Mouse (Mus musculus) cerebellum, postnatal 14 days (tissue): ENCODE measurements around the gene Catsper4.
"Not testable (repeated sequence)": the region's sequence is repeated elsewhere in the genome, so short reads cannot be mapped to it uniquely, and the experiment has no call there.

ENCODE experiments used
- DNase-seq, 2 experiments: peaks; one replicate each; pipeline ENCODE4 v3.0.0; 2021; ENCODE audit warnings: mixed read lengths in 2 of 2

Gene Catsper4

DNA sequence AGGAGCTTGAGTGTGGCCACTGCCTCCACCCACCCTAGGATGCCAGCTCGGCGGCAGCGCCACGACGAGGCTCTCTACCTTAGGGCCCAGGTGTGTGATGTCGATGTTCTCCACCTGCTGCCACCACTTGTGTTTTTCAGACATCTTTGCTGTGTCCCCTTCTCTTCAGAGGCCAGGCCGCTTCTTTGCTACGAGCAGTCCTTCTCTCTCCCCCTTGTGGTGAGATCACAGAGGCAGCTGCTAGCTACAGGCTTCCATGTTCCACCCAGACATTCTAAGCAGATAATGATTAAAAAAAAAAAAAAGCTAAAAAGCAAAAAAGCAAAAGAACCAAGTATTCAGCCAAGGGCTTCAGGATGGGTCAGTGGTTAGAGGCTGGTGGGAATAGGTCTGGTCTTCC, at the start of gene Catsper4:
Catsper4 (minus strand) TSS at position 190 of the 400 bp plus-strand sequence.
- no peak for DNase-seq

DNA sequence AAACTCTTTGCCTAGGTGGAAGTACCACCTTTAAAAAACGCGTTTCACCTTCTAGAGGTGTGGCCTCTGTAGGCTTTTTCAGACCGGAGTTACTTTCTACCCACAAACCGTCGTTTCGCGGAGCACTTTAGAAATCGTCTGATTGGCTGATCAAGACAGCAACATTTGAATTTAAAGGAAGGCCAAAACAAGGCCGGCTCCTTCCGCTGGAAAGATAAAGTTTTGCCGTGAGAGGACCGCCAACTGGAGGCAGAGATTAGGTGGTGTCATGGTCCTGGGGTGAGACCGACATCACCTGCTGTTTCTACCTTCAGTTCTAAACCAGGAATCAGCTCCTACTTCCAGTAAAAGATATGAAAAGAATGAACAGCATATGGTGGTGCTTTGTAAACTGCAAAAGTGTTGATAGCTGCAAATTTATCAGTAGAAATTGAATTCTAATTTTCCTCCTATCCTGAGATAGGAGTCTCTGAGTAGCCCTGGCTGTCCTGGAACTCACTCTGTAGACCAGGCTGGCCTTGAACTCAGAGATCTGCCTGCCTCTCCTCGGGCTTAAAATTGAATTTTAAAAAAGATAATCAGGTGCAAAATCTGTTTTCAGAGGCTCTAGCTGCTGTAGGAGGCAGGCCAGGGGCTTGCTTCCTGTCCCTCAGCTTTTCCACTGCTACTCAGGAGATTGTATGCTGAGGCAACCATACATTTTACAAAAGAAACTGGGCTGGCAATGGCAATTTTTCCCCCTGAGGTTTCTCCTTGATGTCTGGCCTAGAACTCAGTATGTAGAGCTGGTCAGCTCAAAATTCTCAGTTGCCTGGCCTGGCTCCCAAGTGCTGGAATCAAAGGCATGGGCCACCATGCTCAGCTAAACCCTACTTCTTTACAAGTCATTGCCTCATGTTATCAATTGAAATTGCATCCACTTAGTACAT, 46.5 kb upstream of the Catsper4 start:
- DNase-seq: no peak

DNA sequence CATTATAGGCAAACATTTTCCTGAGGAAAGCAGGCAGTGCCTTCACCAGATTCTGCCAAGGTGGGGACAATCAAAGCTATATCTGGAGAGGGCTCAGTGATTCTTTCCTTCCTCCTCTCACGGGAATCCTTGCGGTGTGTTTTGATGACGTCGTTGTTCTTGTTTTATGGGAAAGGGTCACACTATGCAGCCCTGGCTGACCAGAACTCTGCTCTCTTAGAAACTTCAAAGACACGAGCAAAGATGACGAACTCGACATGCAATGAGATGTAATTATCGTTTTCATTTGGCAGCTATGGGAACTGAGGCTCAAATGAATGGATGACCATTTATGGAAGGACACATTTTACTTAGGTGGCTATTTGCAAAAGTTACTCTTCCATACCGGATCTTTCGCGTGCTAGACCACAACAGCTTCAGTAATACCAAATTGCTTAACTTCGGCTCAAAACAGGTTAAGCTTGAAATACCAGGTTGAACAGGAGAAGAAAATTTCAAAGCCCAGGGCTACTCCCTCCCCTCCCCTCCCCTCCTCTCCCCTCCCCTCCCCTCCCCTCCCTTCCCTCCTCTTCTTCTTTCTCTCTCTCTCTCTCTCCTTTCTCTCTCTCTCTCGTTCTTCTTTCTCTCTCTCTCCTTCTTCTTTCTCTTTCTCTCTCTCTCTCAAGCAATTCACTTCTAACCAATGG, 45.7 kb upstream of the Catsper4 start:
- no peak for DNase-seq

DNA sequence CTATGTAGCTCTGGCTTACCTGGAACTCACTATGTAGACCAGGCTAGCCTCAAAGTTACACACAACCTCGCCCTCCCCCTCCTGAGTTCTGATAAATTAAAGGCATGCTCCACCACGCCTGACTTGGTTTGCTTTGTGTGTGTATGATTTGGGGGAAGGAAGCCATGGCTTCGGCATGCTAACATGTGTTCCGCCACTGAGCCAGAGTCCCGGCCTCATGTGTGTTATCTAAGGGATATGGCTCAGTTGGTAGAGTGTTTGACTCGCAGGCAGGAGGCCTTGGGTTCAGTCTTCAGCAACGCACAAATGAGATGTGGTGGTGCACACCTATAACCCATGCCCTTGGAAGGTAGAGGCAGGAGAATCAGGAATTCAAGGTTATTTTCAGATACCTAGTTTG, 44.8 kb upstream of the Catsper4 start:
- DNase-seq: no peak

DNA sequence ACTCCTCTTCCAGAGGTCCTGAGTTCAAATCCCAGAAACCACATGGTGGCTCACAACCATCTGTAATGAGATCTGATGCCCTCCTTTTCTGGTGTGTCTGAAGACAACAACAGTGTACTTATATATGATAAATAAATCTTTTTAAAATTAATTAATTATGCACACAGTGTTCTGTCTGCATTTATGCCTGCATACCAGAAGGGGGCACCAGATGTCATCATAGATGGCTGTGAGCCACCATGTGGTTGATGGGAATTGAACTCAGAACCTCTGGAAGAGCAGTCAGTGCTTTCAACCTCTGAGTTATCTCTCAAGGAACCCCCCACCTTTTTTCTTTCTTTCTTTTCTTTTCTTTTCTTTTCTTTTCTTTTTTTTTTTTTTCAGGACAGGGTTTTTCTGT, 42.4 kb upstream of the Catsper4 start:
- DNase-seq: not testable (repeated sequence)

DNA sequence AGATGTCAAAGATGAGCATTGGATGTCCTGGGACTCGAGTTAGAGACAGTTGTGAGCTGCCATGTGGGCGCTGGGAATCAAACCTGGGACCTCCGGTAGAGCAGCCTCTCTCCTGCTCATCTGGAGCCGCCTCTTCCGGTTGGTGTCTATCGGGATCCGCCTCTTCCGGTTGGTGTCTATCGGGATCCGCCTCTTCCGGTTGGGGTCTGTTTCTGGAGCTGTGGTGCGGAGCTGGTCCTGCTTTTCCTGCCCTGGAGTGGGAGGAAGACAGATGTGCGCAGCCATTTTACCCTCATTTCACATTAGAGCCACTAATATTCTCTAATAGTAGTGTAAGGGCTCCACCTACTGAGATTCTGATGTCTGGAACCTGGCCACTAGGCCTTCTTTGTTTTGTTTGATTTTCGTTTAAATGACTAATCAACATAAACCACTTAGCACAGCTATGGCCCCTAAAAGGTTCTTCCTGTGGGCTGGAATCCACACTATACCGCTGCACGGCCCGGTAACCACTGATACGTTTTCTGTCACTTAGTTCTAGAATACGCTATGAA, 41.0 kb upstream of the Catsper4 start:
- DNase-seq: no peak

DNA sequence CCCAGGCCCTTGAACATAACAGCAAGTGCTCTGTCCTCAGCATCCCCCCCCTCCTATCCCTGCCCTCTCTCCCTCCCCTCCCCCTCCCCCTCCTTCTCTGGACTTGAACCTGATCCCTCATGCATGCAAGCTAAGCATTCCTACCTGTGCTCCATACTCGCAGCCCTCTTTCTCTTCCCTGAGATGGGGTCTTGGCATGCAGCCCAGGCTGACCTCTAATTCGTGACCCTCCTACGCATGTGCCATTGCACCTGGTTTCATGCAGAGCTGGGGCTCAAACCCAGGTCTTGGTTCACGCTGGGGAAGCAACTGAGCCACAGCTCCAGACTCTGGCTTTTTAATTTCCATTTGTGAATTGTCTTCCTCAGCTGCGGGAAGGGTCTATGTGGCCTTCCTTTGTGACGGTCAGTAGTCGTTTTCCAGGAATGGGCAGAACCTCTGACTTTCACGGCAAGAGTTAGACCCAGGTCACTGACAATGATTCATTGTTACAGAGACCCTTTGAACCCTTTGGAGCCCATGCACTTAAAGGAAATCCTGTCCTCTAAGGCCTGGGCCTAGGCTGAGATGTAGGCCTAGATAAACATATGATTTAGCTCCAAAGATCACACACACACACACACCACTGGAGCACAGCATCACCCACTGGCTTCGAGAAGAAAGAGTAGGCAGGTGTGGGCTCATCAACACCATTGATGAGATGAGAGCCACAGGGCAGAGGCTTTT, 38.8 kb upstream of the Catsper4 start:
- no peak for DNase-seq

DNA sequence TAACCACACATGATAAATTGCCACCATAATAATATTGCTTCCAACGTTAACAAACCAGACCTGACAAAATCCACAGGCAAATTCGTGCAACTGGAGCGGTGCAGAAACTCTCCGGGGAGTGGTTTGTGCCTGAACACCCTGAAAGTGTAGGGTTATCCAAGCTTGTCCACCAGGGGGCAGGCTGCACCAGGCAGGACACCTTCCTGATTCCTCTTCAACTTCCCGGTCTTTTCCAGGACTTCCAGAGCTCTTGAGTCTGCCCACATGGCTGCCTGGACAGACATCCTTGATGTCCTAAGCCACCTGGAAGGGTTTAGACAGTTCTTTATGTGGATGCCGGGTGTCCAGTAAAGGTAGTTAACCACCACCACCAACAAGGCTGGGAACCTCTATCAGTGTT, 36.0 kb upstream of the Catsper4 start:
- DNase-seq: peak; percentile 57 to 81

DNA sequence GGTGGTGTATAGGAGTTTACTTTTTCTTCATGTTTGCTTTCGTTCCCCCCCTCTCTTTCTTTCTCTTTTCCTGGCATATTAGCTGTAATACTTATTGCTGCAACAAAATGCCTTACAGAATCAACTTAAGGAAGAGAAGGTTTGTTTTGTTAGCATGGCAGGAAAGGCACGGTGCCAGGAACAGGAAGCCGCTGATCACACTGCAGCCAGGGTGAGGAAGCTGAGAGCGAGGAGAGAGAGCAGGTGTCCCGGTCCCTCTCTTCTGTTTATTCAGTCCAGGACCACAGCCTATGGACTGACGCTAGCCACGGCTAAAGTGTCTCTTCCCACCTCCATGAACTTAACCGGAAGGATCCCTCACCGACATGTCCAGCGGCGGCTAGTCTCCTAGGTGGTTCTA, 31.2 kb upstream of the Catsper4 start:
- DNase-seq: no peak

DNA sequence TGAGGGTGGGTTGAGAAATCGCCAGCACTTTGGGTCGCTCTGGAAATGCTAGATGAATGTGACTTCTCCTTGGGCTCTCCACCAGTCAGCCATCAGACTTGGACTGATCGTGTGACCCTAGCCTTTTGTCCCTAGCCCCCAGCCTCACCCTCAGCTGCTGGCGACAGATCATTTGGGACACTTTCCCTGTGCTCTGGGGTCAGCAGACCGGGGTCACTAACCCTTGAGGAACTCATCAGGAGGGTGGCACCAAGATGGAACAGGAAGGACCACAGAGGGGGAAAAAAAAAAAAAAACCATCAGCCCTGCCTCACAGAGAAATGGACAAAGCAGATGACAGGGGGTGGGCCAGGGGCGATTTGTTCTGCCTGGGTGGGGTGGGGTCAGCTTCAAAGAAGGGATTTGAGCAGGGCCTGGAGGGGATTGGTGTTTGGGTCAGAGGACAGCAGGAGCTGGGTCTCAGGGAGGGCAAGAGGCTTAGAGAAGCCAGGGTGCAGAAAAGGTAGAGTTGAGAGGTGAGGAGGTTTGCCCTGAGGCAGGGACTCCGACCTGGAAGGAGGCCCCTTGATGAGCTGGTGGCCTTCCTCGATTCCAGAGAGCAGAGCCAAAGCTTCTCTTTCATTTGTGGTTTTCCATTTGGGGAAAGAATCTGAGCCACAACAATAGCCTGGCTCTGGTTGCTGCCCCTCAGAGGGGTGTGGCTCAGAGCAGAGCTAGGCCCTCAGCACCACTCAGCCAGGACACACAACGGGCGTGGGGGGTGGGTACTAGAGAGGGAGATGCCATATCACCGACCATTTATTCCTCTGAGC, 30.2 kb upstream of the Catsper4 start:
- no peak for DNase-seq

DNA sequence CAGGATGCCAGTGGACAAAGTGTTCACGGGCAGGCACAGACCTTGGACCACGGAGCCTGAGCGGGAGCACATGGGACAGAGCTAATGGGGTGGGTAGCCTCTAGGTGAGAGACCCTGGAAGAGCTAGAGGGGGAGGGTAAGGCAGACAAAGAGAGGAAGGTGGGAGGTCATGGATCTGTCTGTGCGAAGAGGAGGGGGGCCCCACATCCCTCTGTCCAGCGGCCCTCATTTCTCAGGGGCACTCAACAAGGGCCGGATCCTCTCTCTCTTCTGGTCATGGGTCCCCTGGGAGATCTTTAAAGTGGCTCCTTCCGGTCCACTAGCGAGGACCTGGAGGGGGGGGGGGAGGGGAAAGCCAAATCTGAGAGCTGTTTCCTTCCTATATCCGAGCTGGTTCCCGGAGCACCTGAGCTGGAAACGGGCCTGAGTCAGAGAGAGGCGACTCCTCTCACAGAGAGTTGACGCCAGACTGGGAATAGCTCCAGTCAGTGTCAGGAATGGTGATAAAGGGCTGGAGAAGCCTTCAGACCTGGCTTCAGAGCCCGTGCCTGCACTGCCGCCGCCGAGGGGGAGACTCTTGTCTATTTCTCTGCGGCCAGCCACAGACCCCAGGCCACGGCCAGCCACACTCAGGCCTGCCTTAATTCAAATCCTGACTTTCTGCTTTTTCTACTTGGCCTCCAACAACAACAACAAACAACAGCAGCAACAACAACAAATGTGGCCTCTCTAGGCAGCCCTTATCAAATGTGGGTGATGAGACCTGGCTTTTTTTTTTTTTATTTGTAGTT, 29.4 kb upstream of the Catsper4 start:
- no peak for DNase-seq

DNA sequence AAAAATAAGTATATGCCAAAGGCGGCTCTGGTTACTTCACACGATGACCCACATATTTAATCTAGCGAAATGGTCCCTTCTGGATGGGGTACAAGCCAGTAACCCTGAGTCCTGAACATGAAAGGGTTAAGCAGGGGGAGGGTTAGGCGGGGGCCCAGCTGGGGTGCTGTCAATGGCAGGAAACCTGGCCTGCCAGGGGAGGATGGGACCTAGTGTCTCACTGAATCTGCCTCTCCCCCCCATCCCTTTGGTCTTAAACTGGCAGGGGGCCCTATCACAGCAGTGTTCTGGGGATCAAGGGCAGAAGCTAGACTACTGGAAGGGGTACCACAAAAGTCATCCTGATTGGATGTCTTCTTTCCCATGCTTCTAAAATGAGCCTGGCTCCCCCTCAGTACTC, 28.7 kb upstream of the Catsper4 start:
- no peak for DNase-seq

DNA sequence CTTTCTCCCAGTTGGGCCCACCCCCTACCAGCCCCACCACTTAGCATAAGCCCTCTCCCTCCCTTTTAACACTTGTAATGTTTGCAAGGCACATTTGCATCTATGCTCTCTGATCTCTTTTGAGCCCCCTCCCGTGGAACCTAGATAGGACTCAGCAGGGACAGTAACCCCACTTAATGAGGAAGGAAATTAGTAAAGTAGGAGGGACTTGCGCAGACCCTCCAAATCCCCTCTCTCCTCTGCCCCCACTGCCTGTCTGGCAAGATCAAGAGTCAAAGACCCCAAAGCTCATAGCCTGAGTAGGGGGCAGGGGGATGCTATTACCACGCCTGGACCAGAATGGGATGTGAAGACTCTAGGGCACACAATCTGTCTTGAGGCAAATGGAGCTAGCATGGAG, 27.7 kb upstream of the Catsper4 start:
- no peak for DNase-seq

DNA sequence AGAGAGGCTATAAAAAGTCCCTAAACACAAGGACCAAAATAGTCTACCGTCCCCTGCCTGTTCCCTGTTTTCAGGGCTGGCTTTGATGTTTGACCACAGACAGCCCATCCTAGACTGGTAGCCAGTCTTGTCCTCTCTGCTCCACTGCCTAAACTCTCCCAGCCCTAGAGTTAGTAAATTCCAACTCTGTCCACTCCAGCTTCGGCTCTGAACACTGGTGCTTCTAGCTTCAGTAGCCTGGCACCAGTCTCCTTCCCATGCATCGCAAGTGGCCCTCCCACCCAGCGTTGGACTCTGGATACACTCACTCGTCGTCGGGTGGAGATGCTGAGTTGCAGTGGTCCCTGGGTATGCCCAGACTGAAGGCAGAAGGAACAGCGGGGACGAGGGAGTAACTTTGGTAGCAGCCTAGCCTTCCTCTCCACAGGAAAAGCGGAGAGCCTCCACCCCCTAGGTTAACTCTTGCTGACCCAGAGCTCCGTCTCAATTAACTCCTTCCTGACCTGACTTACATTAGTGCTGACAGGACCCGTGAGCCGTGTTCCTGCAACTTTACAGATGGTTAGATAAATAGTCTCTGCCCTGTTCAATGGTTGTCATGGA, 26.6 kb upstream of the Catsper4 start, which contains the start of gene Grrp1:
Grrp1 (minus strand) TSS at position 385 of the 603 bp plus-strand sequence.
- no peak for DNase-seq

DNA sequence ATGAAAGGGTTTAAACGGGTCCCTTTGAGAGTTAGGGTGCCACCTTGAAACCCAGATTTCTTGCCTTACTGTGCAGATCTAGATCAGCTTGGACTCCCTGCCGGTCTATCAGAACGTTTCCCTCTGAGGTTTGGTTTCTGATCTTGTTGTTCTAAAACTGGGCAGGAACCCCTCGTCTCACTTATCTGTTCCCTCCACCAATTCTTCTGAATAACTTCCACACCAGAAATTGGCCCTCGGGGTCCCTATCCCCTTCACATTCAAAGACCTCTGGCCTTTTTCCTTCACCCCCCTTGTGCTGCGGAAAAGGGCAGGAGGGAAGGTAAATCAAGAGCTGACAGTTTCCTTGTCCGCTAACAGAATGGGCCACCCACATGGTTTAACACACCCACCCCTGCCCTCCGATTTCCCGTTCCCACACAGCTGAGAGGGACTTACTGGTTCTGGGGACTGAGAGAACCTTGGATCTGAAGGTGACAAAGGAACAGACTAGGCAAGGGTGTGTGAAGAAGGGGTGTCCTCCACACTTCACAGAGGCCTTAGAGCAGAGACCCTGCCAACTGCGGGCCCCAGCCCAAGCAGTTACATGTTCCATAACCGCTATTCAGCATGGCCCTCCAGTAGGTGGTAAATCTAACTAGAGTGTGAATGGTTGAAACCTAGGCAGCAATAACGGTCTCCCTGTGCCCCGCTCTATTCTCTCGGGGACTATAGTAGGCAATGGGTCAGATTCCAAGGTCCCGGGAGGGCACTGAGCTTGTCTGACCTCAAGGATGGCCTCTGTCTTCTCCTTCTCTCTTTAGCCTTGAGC, 25.9 kb upstream of the Catsper4 start:
- DNase-seq: no peak

DNA sequence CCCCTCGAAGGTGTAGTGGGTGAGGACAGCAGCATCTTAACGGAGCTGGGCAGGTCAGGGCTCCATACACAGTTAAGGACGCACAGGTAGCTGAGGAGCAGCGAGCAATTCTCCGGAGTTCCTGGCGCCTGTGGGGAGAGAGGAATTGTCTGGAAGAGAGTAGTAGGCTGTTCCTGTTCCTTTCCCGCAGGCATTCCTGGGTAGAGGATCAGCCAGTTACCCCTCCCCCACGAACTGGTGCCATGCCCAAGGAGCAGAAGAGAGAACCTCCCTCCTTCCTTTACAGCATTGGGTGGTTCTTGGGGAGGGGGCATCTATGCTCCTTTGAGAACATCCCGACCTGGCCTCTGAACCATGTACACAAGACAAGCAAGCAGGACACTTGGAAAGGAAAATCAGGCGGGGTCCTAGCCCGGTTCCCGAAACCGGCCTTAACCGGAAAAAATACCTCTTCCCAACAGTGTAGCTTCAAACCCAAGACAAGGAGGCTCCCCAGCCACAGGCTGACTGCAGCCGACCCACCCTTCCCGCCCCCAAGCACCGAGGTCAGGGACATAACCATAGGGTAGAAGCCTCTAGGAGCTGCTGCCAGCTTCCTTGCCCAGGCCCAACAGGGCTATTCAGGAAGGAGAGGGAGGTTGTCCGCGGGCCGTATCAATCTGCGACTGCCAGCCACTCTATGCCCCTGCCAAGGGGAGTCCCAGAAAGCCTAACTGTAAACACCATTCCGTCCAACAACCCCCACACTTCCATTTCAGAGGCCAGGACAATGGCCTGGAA, 25.1 kb upstream of the Catsper4 start:
- DNase-seq: no peak

DNA sequence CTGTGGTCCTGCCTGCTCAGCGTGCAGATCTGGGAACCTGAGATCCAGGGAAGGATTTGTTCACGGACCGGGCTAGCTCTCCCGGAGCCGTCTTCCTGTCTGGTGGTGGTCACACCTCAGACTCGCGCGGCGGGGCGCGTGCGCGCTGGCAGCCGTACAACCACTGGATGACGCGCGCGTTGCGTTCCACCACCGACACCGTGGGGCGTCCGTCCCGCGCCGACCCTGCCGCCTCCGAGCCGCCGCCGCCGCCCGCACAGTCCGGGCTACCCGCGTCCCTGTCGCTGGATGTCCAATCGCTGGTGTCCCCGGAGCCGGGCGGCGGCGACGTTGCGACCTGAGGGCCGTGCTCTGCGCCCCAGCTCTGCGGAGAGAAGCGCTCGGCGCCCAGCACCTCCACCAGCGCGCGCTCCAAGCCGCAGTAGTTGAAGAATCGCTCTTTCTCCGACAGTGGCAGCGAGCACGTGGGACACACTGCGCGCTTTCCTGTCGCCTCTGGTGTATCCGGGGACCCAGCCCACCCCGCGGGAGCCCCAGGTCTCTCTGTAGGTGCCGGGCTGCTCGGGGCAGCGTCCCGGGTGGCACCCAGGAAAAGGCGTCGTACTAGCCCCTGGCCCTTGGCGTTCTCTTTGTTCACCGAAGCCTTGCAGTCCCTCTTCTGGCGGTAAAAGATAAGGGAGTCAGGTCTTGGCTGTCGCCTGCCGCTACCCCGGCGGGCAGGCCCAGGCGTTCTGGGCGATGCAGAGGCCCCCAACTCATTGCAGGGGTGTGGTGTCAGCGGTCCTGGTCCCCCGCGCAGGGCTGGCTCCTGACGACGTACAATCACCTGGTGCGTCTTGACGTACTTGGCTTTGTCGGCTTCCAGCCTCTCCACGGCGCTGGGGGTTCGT, 24.3 kb upstream of the Catsper4 start:
- DNase-seq: peak; percentile 53 to 59

DNA sequence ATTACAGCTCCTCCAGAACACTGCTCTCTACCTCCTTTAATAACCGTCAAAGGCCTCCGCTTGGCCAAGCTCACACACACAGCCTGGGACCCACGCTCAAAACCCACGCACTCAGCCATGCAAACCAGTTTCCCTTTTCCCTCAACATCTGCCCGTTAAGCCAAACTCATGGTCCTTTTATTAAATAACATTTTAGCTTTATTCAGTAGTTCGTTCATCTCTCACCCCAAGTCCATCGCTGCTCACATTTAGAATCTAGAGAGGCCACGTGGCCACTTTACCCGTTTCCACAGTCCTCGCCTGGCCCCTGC, 23.7 kb upstream of the Catsper4 start:
- DNase-seq: no peak
